Mouse (Mus musculus): ENCODE results near the gene Pcgf1.

Pcgf1 gene

GRCm38 (mm10) chr6:83101688-83102556 lies 24.3 kb downstream of the Pcgf1 start:
- peak; percentile 62 to 63 for DNase-seq (ENCODE audit: low read depth in 2 of 2, low spot score in 2 of 2)

- DNase-seq (ENCODE audit: low read depth in 2 of 2, low spot score in 2 of 2) = no peak
Measured at GRCm38 (mm10) chr6:83103130-83103650, 25.5 kb downstream of the Pcgf1 start.

- no peak for DNase-seq (ENCODE audit: low read depth in 2 of 2, low spot score in 2 of 2)
Measured at GRCm38 (mm10) chr6:83104158-83104557, 26.5 kb downstream of the Pcgf1 start.

GRCm38 (mm10) chr6:83107566-83108400 lies 30.1 kb downstream of the Pcgf1 start:
- peak; percentile 81 for DNase-seq (ENCODE audit: low read depth in 2 of 2, low spot score in 2 of 2)

DNA sequence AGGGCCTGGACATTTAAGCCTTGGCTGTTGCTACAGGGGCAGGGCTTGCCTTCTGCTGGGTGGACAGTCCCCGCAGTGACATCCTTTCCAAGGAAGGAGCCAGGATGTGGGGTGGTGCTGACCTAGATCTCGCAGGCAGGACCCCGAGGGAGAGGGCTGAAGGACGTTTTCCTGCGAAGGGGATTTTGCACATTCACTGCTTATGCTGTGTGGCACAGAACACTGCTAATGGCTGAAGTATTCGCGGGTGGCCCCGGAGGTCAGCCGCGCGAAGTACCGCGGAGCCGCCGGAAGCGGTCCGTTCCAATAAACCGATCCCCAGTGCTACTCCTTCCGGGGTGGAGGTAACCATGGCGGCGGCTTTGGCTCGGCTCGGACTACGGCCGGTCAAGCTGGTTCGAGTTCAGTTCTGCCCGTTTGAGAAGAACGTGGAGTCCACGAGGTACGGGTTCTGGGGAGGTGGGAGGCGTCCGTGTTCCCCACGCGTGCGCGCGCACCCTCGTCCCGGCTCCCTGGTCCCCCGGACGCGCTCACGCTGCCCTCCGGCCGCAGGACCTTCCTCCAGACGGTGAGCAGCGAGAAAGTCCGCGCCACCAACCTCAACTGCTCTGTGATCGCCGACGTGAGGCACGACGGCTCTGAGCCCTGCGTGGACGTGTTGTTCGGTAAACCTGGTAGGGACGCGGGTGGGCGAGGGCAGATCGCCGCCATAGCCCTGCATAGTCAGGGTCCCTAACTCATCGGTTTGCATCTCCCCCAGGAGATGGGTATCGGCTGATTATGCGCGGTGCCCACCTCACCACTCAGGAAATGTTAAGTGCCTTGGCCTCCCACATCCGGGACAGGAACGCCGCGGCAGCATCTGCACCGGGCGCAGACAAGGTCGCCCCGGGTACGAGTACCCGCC lies 31.3 kb downstream of the Pcgf1 start, which contains the start of gene Mrpl53:
Gene Mrpl53, plus strand, starts transcription at position 279 of the 907 bp plus-strand sequence.
- peak; percentile 39 to 46 for DNase-seq (ENCODE audit: low read depth in 2 of 2, low spot score in 2 of 2)

GRCm38 (mm10) chr6:83111510-83112136 lies 34.0 kb downstream of the Pcgf1 start:
- DNase-seq (ENCODE audit: low read depth in 2 of 2, low spot score in 2 of 2) = no peak

DNA sequence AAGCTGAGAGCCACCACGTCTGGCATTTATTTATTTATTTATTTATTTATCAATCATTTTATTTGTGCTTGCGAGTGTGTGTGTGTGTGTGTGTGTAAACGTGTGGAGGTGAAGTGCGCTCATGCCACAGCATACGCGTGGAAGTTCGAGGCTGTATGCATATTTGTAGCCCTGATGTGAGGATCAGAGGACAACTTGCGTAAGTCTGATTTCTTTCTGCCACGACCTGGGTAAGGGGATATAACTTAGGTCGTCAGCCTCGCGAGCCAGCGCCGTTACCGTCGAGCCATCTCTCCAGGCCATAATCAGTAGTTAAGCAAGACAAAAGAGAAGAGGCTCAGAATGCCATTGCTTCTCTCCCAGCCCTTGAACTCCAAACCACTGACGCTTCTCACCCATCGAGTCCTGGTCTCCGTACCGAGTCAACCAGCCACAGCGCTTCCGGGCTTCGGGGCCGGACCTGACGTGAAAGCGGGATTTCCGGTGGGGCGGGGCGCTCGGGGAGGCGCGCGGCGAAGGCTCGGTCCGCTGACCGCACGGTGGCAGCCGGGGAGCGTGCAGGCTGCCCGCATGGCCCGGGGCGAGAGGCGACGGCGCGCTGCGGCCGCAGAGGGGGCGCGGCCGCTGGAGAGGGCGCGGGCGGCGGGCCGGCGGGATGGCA lies 37.5 kb downstream of the Pcgf1 start, which contains the start of gene Mogs:
Gene Mogs, plus strand, starts transcription at position 486 of the 661 bp plus-strand sequence.
- DNase-seq (ENCODE audit: low read depth in 2 of 2, low spot score in 2 of 2) = peak; percentile 77 to 79

GRCm38 (mm10) chr6:83115682-83116372 lies 38.2 kb downstream of the Pcgf1 start:
- peak in 1 of 2 experiments; percentile 31 for DNase-seq (ENCODE audit: low read depth in 2 of 2, low spot score in 2 of 2)

- no peak for DNase-seq (ENCODE audit: low read depth in 2 of 2, low spot score in 2 of 2)
Measured at GRCm38 (mm10) chr6:83116373-83117164, 38.9 kb downstream of the Pcgf1 start.

- no peak for DNase-seq (ENCODE audit: low read depth in 2 of 2, low spot score in 2 of 2)
Measured at GRCm38 (mm10) chr6:83117165-83117438, 39.4 kb downstream of the Pcgf1 start.

- no peak for DNase-seq (ENCODE audit: low read depth in 2 of 2, low spot score in 2 of 2)
Measured at GRCm38 (mm10) chr6:83117616-83118015, 39.9 kb downstream of the Pcgf1 start.

DNA sequence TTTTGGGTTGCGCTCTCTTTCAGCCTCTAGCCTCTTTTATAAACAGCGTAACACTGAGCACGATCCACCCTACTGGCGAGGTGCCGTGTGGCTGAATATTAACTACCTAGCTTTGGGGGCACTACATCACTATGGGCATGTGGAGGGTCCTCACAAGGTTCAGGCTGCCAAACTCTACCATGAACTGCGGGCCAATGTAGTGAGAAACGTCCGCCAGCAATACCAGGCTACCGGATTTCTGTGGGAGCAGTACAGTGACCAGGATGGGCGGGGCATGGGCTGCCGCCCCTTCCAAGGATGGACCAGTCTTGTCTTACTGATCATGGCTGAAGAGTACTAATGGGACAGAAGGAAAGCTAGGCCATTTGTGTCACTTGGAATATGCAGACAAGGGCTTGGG lies 40.7 kb downstream of the Pcgf1 start:
- DNase-seq (ENCODE audit: low read depth in 2 of 2, low spot score in 2 of 2) = no peak

DNA sequence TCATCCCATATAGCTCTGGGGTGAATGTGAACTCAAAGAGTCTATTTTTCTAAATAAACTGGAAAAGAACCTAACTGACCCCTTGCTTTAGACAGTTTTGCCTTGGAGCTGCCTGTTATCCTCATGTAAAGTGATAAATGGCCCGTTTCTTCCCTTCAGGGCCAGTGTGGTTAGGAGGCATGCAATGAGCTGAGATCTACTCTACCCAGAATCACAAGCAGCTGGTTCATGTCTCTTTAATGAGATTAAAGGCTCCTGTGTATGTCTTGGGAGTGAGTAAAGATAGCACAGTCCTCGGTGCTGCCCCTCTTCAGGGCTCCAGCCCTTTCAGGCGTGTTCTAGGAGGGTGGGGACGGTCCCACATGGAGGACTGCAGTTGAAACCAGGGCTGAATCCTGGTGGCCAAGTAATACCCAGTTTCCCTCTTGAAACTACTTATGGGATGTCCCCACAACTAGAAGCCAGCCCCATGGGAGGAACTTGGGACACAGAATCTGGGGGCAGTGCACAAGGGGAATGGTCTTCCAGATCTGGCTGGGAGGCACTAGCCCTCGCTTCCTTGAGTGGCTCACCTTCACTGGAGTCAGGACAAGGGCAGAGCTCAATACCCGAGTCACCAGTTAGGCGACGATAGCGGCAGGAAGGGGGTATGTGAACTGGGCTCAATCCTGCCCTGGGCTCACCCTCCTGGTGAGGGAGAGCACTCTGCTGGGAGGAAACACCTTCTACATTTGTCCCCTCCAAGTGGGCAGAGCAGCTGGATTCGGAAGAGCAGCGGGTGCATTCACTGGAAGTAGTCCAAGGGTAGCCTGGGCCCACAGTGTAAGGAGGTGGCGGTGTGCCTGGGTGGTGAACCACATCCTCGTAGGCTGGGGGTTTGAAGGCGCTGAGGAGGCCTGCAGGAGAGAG lies 41.4 kb downstream of the Pcgf1 start:
- DNase-seq (ENCODE audit: low read depth in 2 of 2, low spot score in 2 of 2) = peak in 1 of 2 experiments; percentile 29

- DNase-seq (ENCODE audit: low read depth in 2 of 2, low spot score in 2 of 2) = no peak
Measured at GRCm38 (mm10) chr6:83119734-83120051, 42.0 kb downstream of the Pcgf1 start.

GRCm38 (mm10) chr6:83120930-83121862 lies 43.5 kb downstream of the Pcgf1 start, which contains the start of gene Wbp1:
Wbp1 (minus strand) TSS chr6:83121559.
- peak; percentile 87 to 89 for DNase-seq (ENCODE audit: low read depth in 2 of 2, low spot score in 2 of 2)

All from CD8-positive naive resting alpha-beta T cell, adult 2 months (primary cell).